Mouse (Mus musculus): ENCODE data around the gene Lgr4.

Gene Lgr4

DNA sequence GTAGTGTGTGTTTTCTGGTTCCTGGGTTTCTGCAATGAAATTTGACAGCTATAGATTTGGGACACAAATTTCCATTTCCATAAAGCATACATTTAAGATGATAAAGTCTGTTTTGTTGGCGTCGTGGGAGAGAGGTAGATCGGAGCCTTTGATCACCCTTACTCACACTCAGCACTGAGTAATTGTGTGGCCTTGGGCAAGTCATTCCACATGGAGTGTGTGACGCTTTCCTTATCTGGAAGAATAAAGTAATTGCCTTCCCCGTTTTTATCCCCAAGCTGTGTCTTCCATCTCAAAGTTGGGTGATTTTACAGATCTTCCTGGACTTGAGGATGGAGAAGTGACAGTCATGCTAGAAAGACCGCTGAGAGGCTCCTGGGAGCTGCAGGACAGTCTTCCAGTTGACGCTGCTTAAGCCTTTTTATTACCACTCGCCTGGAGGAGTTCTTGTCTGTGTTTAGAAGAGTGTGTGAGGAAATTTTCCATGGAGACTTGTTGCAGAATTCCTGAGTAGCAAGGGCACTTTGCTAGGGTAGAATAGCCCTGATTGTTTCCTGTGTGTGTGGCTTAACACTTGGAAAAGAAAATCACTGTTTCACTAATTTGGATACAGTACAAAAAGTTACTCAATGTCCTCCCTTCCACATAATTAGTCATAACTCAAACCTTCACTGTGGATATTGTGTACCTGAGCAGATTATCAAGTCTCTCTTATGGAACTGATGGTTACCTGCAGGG lies 4.0 kb downstream of the Lgr4 start:
- peak; percentile 22 for DNase-seq (ENCODE audit: extremely low read depth, insufficient read length, low spot score)

DNA sequence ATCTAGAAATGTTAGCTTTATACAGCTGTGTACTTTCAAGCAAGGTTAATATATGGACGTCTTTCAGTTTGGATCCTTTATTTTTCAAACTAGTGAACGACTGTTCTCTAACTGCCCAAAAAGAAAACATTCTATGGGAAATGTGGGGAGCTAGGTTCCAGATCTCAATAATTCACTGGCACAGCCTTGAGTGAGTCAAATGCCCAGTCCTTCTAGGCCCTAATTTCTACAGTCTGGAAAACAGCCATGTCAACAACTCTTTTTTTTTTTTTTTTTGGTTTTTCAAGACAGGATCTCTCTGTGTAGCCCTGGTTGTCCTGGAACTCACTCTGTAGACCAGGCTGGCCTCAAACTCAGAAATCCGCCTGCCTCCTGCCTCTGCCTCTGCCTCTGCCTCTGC lies 4.9 kb downstream of the Lgr4 start:
- DNase-seq (ENCODE audit: extremely low read depth, insufficient read length, low spot score): no peak

DNA sequence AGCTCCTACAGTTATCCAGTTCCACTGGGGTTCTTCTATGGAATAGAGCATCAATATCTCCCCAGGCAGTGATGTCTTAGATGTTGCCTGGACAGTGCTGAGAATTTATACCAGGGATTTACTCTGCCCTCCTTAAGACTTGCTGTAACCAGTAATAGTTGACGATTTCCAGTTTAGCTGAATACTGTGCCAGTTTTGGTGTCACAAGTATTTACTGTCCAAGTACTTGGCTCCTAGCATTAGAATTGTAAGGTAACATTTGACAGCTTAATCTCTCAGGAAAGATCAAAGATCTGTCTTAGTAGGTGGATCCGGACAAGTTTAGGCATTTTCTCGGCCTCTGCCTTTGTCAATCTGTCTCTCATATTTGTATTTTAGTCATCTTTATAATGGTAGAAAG lies 5.6 kb downstream of the Lgr4 start:
- DNase-seq (ENCODE audit: extremely low read depth, insufficient read length, low spot score): no peak

DNA sequence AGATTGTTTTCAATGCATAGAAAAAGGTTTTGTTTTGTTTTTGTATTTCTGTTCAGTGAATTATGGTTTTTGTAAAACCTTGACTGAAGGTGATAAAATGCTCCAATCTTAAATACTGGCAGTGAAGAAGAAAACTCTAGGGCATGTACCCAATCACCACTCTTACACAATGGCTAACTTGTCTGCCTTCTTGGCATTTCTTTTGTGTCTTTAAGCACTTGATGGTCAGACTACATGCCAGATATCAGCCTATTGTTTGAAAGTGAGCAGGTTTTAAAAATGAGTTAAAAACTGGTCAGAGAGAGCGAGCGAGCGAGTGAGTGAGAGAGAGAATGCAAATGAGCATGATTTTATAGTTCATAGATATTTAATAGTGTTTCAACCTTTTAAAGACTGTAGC lies 6.5 kb downstream of the Lgr4 start:
- DNase-seq (ENCODE audit: extremely low read depth, insufficient read length, low spot score): no peak

DNA sequence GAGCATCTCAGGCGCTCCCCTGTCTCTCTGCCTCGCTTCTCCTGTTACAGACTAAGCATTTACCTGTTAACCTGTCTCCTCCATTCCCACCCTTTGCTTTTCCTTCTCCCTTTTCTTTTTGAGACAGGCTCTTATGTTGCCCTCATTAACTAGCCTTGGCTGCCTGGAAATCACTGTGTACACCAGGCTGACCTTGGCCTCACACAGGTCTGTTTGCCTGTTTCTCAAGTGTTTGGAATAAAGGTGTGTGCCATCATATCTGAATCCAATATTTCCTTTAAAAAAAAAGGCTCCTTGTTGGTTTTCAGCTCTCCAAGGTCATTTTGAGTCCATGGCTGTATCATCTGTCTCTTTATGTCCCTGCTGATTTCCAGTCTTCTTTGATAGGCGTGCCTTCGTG lies 9.5 kb downstream of the Lgr4 start:
- no peak for DNase-seq (ENCODE audit: extremely low read depth, insufficient read length, low spot score)

DNA sequence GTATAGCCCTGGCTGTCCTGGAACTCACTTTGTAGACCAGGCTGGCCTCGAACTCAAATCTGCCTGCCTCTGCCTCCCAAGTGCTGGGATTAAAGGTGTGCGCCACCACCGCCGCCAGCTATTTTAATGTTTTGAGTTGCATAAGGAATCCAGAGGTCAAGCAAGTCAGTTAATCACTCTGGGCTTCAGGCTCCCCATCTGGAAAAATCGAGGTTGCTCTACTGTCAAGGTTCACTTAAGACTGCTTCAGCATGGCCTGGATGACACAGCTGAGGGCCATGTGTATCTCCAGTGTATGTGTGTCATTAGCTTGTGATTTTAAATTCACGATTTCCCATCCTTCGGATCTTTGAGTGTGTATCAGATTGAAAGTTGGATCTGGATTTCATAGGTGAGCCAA lies 10.0 kb downstream of the Lgr4 start:
- DNase-seq (ENCODE audit: extremely low read depth, insufficient read length, low spot score): no peak

DNA sequence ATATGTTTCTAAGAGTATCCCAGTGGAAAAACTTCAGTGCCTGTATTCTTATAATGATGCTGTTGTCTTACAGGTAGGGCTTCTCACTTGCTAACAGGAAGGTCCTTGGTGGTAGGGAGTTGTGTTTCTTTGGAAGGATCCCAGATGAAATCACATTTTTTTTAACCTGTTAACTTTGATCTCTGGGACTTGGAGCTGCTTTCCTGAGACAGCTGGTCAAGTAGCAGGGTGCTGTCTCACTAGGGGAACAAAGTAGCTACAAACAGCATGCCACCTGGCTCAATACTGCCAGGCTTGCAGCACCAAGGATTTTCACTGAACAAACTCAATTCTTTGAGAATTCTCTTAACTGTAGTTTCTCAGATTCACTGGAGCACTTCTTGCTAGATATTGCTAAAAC lies 10.4 kb downstream of the Lgr4 start:
- DNase-seq (ENCODE audit: extremely low read depth, insufficient read length, low spot score): no peak

DNA sequence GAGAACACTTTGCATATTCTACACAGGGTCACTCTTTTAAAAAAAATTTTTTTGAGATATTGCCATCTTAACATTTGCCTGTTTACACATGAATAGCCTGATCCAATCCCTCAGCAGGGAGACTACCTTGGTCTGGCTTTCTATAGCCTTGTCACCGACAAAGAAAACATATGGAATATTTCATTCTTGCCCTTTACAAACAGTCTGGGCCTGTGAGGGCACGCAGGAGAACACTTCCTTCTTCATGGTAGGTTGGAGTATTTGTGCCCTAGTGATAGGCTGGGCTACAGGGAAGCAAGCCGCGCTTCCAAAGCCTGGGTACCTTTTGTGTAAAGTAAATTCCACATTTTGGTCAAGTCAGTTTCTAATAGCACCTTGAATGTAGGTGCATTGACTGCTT lies 11.3 kb downstream of the Lgr4 start:
- DNase-seq (ENCODE audit: extremely low read depth, insufficient read length, low spot score): no peak

DNA sequence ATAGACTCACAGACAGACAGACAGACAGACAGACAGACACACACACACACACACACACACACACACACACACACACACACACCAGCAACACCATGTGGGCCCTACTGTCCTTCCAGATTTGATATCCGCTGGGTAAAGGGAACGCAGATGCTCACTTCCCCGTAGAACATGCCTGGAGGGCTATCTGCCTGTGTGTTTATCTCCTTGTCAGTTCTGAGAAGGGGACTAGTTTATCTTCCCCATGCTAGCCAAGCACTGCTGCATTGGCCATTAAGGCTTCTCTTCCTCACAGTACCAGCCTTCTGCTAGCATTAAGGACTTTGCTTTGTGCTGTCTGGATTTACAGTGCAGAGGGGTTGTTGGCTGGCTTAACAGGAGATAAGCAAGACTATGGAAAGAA lies 11.8 kb downstream of the Lgr4 start:
- DNase-seq (ENCODE audit: extremely low read depth, insufficient read length, low spot score): no peak

DNA sequence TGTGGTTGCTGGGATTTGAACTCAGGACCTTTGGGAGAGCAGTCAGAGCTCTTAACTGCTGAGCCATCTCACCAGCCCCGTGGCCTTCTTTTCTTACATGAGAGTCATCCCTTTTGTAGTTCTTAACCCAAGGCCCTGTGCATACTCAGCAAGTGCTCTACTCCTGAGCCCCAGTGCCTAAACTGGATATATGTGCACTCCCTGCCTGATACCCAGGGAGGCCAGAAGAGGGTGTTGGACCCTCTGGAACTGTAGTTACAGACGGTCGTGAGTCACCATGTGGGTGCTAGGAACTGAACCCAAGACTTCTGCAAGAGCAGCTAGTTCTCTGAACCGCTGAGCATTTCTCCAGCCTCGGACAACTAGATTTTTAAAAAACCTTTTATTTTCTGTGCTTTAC lies 12.9 kb downstream of the Lgr4 start:
- DNase-seq (ENCODE audit: extremely low read depth, insufficient read length, low spot score): no peak

DNA sequence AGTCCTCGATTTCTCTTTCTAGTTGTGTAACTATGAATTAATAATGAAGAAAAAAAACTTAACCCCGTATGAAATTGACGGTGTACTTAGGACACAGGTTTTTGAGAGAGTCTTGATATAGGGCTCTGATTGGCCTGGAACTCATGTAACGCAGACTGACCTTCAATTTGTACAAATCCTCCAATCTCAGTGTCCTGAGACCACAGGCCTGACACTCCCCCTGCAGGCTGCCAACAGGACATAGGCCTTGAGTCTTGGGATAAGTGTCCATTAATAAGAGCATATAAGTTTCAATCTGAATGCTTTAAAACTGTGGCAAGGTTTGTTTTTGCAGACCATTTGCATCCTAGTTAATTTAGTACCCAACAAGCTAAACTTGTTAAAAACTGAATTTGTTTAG lies 13.3 kb downstream of the Lgr4 start:
- no peak for DNase-seq (ENCODE audit: extremely low read depth, insufficient read length, low spot score)

DNA sequence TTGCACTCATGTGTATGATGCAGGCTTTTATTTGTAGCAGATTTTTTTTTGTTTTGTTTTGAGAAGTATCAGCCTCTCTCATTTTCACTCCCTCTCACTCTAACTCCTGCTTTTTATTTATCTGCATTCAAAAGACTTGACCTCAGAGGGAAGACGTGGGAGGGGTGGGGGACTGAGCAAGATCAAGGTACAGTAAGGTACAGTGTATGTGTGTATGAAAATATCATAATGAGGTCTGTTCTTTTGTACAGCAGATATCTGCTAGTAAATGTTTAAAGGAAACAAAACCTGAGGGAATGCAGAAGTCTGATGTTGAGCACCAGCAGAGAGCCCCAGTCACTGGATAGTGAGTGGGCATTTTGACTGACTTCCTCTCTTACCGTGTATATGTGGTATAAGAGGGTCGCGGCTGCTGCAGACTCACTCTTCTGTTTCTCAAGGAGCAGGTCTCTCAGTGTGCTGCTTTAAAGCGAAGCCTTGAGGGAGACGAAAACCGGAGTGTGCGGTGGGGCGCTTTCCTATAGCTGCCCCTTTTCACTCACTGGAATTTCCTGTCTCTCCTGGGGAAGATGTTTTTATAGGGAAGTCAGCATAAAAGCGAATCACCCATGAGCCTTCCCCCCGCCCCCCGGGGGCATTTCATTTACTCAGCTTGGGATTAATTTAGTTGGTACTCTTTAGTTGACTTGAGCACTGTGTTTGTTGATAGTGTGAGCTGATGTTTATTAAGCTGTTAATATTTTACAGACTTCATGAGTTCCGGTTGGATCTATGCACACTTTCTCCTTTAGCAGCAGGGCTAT lies 14.7 kb downstream of the Lgr4 start:
- DNase-seq (ENCODE audit: extremely low read depth, insufficient read length, low spot score): no peak

DNA sequence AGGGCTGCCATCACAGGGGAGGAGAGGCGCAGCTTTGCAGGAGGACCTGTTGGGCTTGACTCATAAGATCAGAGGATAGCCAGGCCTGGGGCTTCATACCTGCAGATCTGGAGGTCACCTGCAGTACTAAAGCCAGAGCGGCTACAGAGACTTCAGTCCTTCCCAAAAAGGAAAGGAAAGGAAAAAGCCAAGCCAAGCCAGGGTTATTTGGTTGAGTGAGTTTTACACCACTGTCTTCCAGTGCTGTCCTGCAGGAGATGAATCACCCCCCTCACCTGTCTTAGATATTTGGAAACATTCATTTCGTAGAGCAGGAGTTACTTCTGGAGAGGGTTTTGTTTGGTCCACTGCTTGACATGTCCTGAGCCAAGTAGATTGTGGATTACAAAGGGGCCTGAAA lies 15.7 kb downstream of the Lgr4 start:
- DNase-seq (ENCODE audit: extremely low read depth, insufficient read length, low spot score): no peak

DNA sequence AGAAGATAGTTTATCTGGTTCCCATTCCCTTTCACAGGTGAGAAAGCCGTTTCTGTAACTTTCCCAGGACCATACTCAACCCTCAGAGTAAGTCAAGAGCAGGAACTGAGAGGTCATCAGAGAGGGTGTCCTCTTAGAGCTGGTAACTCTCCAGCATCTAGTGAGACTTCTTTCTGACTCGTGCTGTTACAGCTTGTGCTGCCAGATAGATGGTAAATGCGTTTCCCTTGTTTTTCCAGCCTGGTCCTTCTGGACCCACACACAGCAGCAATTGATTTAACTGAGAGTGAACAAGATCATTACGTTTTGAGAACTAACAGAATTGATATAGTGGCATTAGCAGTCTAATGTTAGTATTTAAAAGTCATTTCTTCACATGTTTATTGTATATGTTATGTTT lies 16.6 kb downstream of the Lgr4 start:
- DNase-seq (ENCODE audit: extremely low read depth, insufficient read length, low spot score): no peak

DNA sequence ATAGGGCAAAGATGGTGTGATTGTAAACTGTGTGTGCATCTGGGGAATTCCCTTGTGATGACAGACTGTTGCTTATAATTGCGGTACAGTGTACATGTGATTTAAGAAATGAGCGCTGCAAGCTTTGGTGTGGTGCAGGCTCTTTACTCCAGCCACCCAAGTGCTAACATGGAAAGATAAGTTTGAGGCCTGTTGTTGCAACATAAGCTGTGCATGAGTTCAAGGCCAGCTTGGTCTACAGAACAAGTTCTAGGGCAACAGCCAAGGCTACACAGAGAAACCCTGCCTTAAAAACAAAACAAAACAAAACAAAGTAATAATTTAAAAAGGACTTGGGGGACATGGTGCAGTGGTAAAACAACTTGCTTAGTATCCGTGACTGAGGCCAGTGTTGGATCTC lies 17.7 kb downstream of the Lgr4 start:
- no peak for DNase-seq (ENCODE audit: extremely low read depth, insufficient read length, low spot score)

DNA sequence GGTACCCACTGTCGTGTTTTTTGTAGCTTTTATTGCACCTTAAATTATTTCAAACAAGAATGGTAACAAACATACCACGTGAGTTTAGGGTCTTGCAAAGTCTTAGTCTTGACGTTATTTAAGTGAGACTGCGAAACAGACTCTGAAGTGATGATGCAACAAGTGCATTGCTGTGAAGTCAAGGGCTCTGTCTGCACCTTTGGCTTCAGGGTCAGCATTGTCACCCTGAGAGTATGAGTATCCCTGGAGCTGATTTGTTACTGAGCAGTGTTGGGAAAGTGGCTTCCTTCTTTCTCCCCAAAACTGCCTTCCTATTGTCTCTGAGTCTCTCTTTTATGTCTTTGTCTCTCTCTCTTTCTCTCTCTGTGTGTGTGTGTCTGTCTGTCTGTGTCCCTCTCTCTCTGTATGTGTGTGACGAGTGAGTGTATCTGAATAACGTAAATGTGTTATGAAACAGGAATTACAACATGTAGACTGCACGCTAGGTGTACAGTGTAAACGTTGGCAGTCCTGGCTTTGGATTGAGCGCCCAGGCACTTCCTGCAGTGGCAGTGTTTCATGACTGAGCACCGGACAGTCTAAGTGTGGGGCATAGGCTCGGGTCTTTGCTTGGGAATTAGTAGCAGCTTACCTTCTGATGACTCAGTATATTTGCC lies 18.4 kb downstream of the Lgr4 start:
- no peak for DNase-seq (ENCODE audit: extremely low read depth, insufficient read length, low spot score)

DNA sequence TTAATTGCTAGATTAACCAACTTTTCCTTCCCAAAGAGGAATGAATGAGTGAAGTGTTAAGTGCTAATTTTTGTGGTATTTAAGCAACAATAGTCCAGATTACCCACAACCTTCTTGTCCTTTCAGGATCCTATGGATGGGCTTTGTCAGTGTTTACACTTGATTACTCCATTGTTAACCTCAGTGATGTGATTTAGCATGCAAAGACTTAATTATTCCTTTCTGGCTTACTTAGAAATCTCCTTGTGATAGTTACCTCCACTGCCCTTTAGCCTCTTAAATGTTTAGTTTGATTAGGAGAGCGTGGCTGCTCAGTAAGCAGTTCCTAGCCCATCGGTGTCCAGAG lies 18.9 kb downstream of the Lgr4 start:
- no peak for DNase-seq (ENCODE audit: extremely low read depth, insufficient read length, low spot score)

DNA sequence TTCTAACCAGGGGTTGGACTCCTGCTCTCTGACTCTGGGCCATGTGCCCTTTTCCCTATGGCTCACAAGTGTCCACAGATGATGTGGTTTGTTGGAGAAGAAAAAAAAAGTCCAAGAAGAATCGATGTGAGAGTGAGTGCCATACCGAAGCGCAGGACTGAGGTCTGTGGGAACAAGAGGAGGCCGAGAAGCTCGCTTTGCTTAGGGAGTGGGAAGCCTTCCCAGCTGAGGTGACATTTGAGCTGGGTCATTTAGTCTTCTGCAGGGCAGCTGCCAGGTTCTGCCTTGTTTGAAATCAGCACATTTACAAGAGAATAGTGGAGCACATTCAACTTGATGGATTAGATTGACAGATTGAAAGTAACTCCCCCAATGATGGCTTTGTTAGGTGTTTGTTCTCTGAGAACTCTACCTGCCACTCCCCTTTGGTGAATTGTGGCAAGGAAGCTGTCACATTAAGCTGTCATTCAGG lies 24.6 kb downstream of the Lgr4 start:
- DNase-seq (ENCODE audit: extremely low read depth, insufficient read length, low spot score): no peak

DNA sequence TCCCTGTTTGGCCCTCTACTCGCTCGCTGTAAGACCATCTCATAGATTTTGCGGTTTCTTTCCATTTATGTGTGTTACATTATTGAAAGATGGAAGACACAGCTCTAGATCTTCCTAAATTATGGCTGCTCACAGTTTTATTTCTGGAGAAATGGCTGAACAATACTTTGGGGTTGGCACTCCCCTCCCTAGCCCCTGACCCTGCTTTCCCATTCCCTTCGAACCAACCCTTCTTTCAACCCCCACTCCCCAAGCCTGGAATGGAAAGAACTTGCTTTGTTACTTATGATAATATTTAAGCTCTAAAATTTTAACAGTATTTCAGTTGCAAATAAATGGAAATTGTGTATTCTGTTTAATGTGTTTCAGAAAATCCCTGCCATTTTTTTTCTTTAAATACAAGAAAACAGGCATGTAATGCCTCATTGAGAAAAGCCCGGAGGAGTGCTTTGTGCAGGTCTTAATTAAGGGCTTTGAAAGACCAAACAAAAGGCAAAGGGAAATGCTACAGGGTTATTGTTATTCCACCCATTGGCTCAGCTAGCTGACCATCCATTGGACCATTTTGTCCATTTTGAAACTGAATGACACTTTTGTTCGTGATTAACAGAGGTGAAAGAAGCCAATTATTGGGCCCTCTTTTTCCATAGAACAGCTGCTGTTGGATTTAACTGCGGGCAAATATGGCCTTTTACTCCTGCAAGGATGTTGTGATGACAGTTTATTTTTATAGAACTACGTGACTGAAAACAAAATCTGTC lies 25.5 kb downstream of the Lgr4 start:
- no peak for DNase-seq (ENCODE audit: extremely low read depth, insufficient read length, low spot score)

DNA sequence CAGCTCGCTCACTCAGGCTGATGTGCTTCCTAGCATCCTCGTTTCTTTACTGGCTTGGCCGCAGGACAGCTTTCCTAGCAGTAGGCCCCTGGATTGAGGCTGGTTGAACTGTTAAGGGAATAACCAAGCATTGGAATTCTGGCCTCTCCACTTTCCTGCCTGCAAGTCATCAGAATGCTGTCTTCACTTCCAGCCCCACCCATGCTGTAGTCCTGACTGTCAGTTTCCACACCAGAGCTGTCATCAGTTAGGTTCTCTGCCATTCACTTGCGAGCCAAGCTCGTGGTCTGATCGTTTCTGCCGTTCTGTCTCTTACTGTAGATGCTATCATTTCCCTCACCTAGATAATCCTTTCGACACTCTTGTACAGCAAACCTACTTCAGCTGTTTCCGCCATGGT lies 27.5 kb downstream of the Lgr4 start:
- DNase-seq (ENCODE audit: extremely low read depth, insufficient read length, low spot score): no peak

DNA sequence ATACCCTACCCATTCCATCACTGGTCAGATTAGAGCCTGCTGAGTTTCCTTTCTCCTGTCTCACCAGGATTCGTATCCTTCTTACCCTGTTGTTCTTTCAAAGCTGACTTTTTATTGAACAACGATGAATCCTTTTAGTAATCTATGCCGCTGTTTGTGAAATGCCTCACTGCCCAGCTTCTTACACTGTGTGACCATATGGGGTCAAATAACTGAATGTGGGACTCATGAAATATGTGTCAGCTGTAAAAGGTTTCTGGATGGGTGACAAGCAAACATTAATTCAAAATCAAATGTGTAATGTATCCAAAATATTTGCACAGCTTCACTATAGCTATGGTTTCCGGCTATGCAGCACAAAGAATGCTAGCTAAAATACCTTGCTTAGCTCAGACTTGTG lies 28.1 kb downstream of the Lgr4 start:
- no peak for DNase-seq (ENCODE audit: extremely low read depth, insufficient read length, low spot score)

All from 3134 (cell line).